Mouse (Mus musculus) adrenal gland, adult 2 months (tissue): ENCODE measurements around the gene Slco4c1. TPM values are rescaled to one million over a fixed set of nuclear protein-coding genes. Genes with fewer than 3 reads are reported as not detected.

Source experiments
- DNase-seq: peaks from one replicate; pipeline ENCODE4 v3.0.0; 2021
- long read RNA-seq: library from polyadenylated mRNA; stranded (forward); transcript quantifications from one replicate; pipeline ENCODE4 v2.0.0, GENCODE M21; 2021
- polyA plus RNA-seq: library from polyadenylated mRNA; depleted of rRNA; stranded (reverse); fragments of >200 nt; gene quantifications from 2 replicates; pipeline ENCODE4 v1.2.3, GENCODE M21; 2012; rRNA removed
- total RNA-seq, 2 experiments: library from RNA; stranded (reverse); gene quantifications; 2 replicates each; pipeline ENCODE4 v1.2.3; 2021

Slco4c1 gene
- total RNA-seq: not detected
- polyA plus RNA-seq: not detected in 2 replicates
- long read RNA-seq: 0 reads

- peak; percentile 29 for DNase-seq
Observed at GRCm38 (mm10) chr1:96871528-96872360, at the start of gene Slco4c1. Gene Slco4c1 (minus strand): TSS chr1:96872171.

- no peak for DNase-seq
Observed at GRCm38 (mm10) chr1:96917333-96917732, 45.4 kb upstream of the Slco4c1 start.

GRCm38 (mm10) chr1:96883788-96884187, 11.8 kb upstream of the Slco4c1 start:
- DNase-seq: no peak

- no peak for DNase-seq
Observed at GRCm38 (mm10) chr1:96878572-96878971, 6.6 kb upstream of the Slco4c1 start.

GRCm38 (mm10) chr1:96876076-96876475, 4.1 kb upstream of the Slco4c1 start:
- DNase-seq: no peak

GRCm38 (mm10) chr1:96874636-96875035, 2.7 kb upstream of the Slco4c1 start:
- no peak for DNase-seq

GRCm38 (mm10) chr1:96872361-96872693, 356 bp upstream of the Slco4c1 start:
- DNase-seq: no peak

- no peak for DNase-seq
Observed at GRCm38 (mm10) chr1:96870764-96871307, 1.1 kb downstream of the Slco4c1 start.

- no peak for DNase-seq
Observed at GRCm38 (mm10) chr1:96868722-96869121, 3.2 kb downstream of the Slco4c1 start.

- DNase-seq: no peak
Observed at GRCm38 (mm10) chr1:96866002-96866401, 6.0 kb downstream of the Slco4c1 start.

- no peak for DNase-seq
Observed at GRCm38 (mm10) chr1:96864120-96864519, 7.9 kb downstream of the Slco4c1 start.

- no peak for DNase-seq
Observed at GRCm38 (mm10) chr1:96859995-96860684, 11.8 kb downstream of the Slco4c1 start.

GRCm38 (mm10) chr1:96853541-96853940, 18.4 kb downstream of the Slco4c1 start:
- no peak for DNase-seq

GRCm38 (mm10) chr1:96849101-96849500, 22.9 kb downstream of the Slco4c1 start:
- no peak for DNase-seq

- no peak for DNase-seq
Observed at GRCm38 (mm10) chr1:96848606-96849005, 23.4 kb downstream of the Slco4c1 start.

- no peak for DNase-seq
Observed at GRCm38 (mm10) chr1:96846727-96847126, 25.2 kb downstream of the Slco4c1 start.

- DNase-seq: no peak
Observed at GRCm38 (mm10) chr1:96805287-96805727, 66.7 kb downstream of the Slco4c1 start.

- no peak for DNase-seq
Observed at GRCm38 (mm10) chr1:96801595-96801994, 70.4 kb downstream of the Slco4c1 start.

GRCm38 (mm10) chr1:96794690-96795089, 77.3 kb downstream of the Slco4c1 start:
- no peak for DNase-seq

GRCm38 (mm10) chr1:96794290-96794689, 77.7 kb downstream of the Slco4c1 start:
- no peak for DNase-seq

GRCm38 (mm10) chr1:96789268-96789667, 82.7 kb downstream of the Slco4c1 start:
- DNase-seq: no peak

GRCm38 (mm10) chr1:96774174-96774573, 97.8 kb downstream of the Slco4c1 start:
- DNase-seq: no peak

- DNase-seq: no peak
Observed at GRCm38 (mm10) chr1:96773712-96774111, 98.3 kb downstream of the Slco4c1 start.
